Mouse (Mus musculus) neutrophil, adult 5-6 weeks (primary cell): ENCODE results near the gene Iltifb. TPM values are rescaled to one million over a fixed set of nuclear protein-coding genes. Genes with fewer than 3 reads are reported as not detected.
"Not testable (repeated sequence)": the region's sequence is repeated elsewhere in the genome, so short reads cannot be mapped to it uniquely, and the experiment has no call there.

Source experiments
- ATAC-seq: fragments of 151-379, 151-347 bp; 2 replicates; pipeline ENCODE4 v1.8.0; 2017; ENCODE audit warnings: mild to moderate bottlenecking, moderate TSS enrichment; ENCODE audit not compliant: insufficient number of reproducible peaks, poor library complexity, low FRiP score, severe bottlenecking; ENCODE audit errors: extremely low read depth
- total RNA-seq: library from RNA; stranded (forward); fragments of 200-1000 nt; gene quantifications from 2 replicates; pipeline ENCODE4 v1.2.3, GENCODE M21; 2017

Gene Iltifb
- not detected in 2 replicates for total RNA-seq

- no peak for ATAC-seq
Observed at GRCm38 (mm10) chr10:118294938-118295337, at the start of gene Iltifb. Gene Iltifb, minus strand, starts transcription at chr10:118295038.

DNA sequence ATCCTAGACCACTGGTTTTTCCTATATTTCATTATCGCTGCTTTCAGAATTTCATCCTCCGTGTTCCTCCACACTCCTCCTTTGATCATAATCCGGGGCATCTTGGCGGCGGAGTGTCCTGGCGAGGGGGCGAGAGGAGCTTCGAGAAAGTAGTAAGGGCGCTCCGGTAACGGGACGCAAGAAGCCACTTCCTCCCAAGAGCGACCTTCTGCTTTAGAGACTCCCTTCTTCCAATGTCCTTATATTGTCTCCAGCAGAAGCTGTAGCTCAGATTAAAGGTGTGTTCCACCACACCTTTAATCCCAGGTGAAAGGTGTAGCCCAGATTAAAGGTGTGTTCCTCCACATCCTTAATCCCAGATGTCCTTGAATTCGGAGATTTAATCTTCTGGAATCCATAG is 48.3 kb upstream of the Iltifb start, which contains the start of gene Gm9046:
Gene Gm9046 (minus strand): TSS at position 101 of the 400 bp plus-strand sequence.
- not testable (repeated sequence) for ATAC-seq

- ATAC-seq: not testable (repeated sequence)
Observed at GRCm38 (mm10) chr10:118337731-118338130, 42.9 kb upstream of the Iltifb start, which contains the start of gene Gm9045. Gene Gm9045, minus strand, starts transcription at chr10:118337831.

- not testable (repeated sequence) for ATAC-seq
Observed at GRCm38 (mm10) chr10:118332308-118332707, 37.5 kb upstream of the Iltifb start, which contains the start of gene Gm9044. Gene Gm9044, minus strand, starts transcription at chr10:118332408.

- ATAC-seq: not testable (repeated sequence)
Observed at GRCm38 (mm10) chr10:118326869-118327268, 32.0 kb upstream of the Iltifb start, which contains the start of gene Gm9040. Gene Gm9040, minus strand, starts transcription at chr10:118326969.

DNA sequence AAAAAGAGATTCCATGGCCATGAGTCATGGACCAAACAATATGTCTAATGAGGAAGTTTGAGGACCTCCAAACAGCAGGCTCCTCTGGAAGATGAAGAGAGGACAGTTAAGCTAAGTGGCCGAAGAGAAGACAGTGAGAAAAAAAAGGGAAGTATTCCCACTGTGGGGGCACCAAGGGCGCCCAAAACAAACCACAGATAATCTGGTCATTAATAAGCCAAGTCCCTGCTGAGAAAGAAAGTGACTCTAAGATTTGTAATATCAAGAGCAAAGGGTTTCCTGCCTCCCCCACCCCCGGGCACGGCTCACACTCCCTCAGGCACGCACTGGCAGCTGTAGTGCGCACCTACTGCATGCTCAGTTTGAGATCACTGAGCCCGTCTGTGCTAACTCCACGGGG is 24.2 kb upstream of the Iltifb start:
- ATAC-seq: no peak

GRCm38 (mm10) chr10:118302133-118302532 is 7.3 kb upstream of the Iltifb start:
- not testable (repeated sequence) for ATAC-seq

DNA sequence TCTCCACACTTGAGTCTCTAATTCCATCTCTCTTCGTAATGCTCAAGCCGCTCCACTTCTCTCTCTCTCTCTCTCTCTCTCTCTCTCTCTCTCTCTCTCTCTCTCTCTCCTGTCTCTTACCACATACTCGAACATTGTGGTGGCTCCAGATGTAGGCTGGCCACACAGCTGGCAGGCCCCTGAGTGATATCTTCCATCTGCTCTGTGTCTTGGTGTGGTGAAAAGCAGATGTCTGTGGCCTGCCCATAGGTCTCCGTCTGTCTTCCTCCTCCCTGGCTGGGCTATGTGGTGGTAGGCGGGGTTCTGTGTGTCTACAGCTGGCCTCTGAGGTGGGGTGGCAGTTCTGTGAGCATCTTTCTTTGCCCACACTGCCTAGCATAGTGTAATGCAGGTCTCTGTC is 11.8 kb downstream of the Iltifb start:
- ATAC-seq: not testable (repeated sequence)

GRCm38 (mm10) chr10:118282565-118282964 is 12.3 kb downstream of the Iltifb start:
- not testable (repeated sequence) for ATAC-seq

DNA sequence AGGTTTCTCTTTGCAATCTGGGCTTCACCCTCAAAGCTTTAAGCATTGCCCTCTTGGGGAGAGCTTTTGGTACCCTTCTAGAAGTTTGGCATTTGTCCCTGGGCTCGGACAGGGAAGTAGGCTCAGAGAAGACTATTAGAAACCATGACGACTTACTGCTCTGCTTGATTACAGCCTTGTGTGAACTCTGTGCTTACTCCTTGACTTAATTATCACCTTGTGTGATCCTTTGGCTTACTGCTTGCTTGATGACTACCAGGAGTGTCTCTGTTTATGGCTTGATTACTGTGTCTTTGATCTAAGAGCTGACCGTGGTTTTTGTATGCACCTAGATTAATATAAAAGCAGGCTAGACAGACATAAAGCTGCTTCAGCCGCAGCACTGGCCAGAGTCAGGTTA is 16.8 kb downstream of the Iltifb start:
- ATAC-seq: not testable (repeated sequence)

- not testable (repeated sequence) for ATAC-seq
Observed at GRCm38 (mm10) chr10:118271416-118271815, 23.4 kb downstream of the Iltifb start.

GRCm38 (mm10) chr10:118268812-118269211 is 26.0 kb downstream of the Iltifb start:
- ATAC-seq: not testable (repeated sequence)

DNA sequence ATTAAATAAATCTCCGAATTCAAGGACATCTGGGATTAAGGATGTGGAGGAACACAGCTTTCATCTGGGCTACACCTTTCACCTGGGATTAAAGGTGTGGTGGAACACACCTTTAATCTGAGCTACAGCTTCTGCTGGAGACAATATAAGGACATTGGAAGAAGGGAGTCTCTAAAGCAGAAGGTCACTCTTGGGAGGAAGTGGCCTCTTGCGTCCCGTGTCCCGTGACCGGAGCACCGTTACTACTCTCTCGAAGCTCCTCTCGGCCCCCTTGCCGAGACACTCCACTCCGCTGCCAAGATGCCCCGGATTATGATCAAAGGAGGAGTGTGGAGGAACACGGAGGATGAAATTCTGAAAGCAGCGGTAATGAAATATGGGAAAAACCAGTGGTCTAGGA is 36.5 kb downstream of the Iltifb start, which contains the start of gene Gm32802:
Gene Gm32802 (plus strand): TSS at position 301 of the 400 bp plus-strand sequence.
- not testable (repeated sequence) for ATAC-seq

GRCm38 (mm10) chr10:118250852-118251295 is 44.0 kb downstream of the Iltifb start:
- no peak for ATAC-seq

- not testable (repeated sequence) for ATAC-seq
Observed at GRCm38 (mm10) chr10:118249006-118249595, 45.7 kb downstream of the Iltifb start.

- ATAC-seq: not testable (repeated sequence)
Observed at GRCm38 (mm10) chr10:118240680-118241079, 54.2 kb downstream of the Iltifb start, which contains the start of gene Gm32717. Gene Gm32717, minus strand, starts transcription at chr10:118240780.

Other genes starting within 250 kb of the Iltifb start
- 67.0 and 74.5 TPM in 2 replicates for gene Mdm1, start 153.2 kb downstream of the Iltifb start, total RNA-seq
- gene Il22, start 90.1 kb downstream of the Iltifb start, total RNA-seq: not detected in 2 replicates
- 0.25 TPM in 1 of 2 replicates, not detected in the other for gene Gm32717, start 54.3 kb downstream of the Iltifb start, total RNA-seq
- gene Gm32802, start 36.4 kb downstream of the Iltifb start, total RNA-seq: 0.25 TPM in 1 of 2 replicates, not detected in the other
- gene Gm9040, start 31.9 kb upstream of the Iltifb start, total RNA-seq: not detected in 2 replicates
- not detected in 2 replicates for gene Gm9044, start 37.4 kb upstream of the Iltifb start, total RNA-seq
- not detected in 2 replicates for gene Gm9045, start 42.8 kb upstream of the Iltifb start, total RNA-seq
- not detected in 2 replicates for gene Gm9046, start 48.2 kb upstream of the Iltifb start, total RNA-seq
- not detected in 2 replicates for gene Gm9048, start 53.6 kb upstream of the Iltifb start, total RNA-seq
- not detected in 2 replicates for gene Gm9049, start 59.1 kb upstream of the Iltifb start, total RNA-seq
- 0.49 and 0.58 TPM in 2 replicates for gene Ifng, start 146.0 kb upstream of the Iltifb start, total RNA-seq